Mouse (Mus musculus) forebrain, postnatal 0 days (tissue): Measurements from ENCODE around the gene Pnck. TPM values are rescaled to one million over a fixed set of nuclear protein-coding genes. Genes with fewer than 3 reads are reported as not detected.
A peak's percentile ranks its signal among the peaks of the same experiment; 100 is the strongest.

ENCODE experiments used
- ATAC-seq: fragments of 200-750 bp; cut with Nextera tagmentation; 2 replicates; pipeline ENCODE4 v1.8.0; 2017; ENCODE audit warnings: mild to moderate bottlenecking, moderate library complexity
- DNase-seq: peaks from one replicate; pipeline ENCODE4 v3.0.0-alpha.2; 2015
- H3K27ac ChIP-seq: fragments of 300-500 bp; sonication (generic); 2 replicates; pipeline ENCODE4 v1.5.1; 2014; ENCODE audit warnings: low read depth, mild to moderate bottlenecking, antibody characterized with exemption, low read length, moderate library complexity, mixed read lengths
- H3K27me3 ChIP-seq: fragments of 300-500 bp; sonication (generic); 2 replicates; pipeline ENCODE4 v1.6.1; 2014; ENCODE audit warnings: mild to moderate bottlenecking, low read length, mixed read lengths; ENCODE audit not compliant: insufficient read depth
- H3K36me3 ChIP-seq: fragments of 300-500 bp; sonication (generic); 2 replicates; pipeline ENCODE4 v1.6.1; 2014; ENCODE audit warnings: mild to moderate bottlenecking, moderate library complexity; ENCODE audit not compliant: insufficient read depth
- H3K4me1 ChIP-seq: fragments of 300-500 bp; sonication (generic); 2 replicates; pipeline ENCODE4 v1.6.1; 2014; ENCODE audit warnings: antibody characterized with exemption; ENCODE audit not compliant: insufficient read depth
- H3K4me2 ChIP-seq: fragments of 300-500 bp; sonication (generic); 2 replicates; pipeline ENCODE4 v1.6.1; 2014; ENCODE audit warnings: low read depth, mild to moderate bottlenecking, moderate library complexity
- H3K4me3 ChIP-seq: fragments of 300-500 bp; sonication (generic); 2 replicates; pipeline ENCODE4 v1.5.1; 2014; ENCODE audit warnings: low read depth, low read length, mixed read lengths
- H3K9ac ChIP-seq: fragments of 300-500 bp; sonication (generic); 2 replicates; pipeline ENCODE4 v1.6.1; 2014; ENCODE audit warnings: mild to moderate bottlenecking
- H3K9me3 ChIP-seq: fragments of 300-500 bp; sonication (generic); 2 replicates; pipeline ENCODE4 v1.6.1; 2016; ENCODE audit warnings: low read length
- CTCF ChIP-seq: sonication (generic); IDR thresholded peaks from 2 replicates; pipeline ENCODE4 v1.5.1; 2016; ENCODE audit warnings: antibody characterized with exemption, control low read depth, low read depth
- WGBS: fragments of 180-500 bp; shearing (Covaris S2); extraction: QIAGEN DNeasy Blood & Tissue Kit; methylation state at CpG from one replicate; pipeline ENCODE4 v1.1.7; 2014; 5-methylcytosine and 5-hydroxymethylcytosine counted together
- polyA plus RNA-seq: library from polyadenylated mRNA; unstranded; fragments of >200 nt; fragmentation: Nextera tagmentation; extraction: Ambion mirVana; gene quantifications from 2 replicates; pipeline ENCODE4 v1.2.1, GENCODE M21; 2015
- total RNA-seq: library from RNA; depleted of rRNA; stranded (reverse); fragments of >200 nt; gene quantifications from 2 replicates; pipeline ENCODE4 v1.2.3, GENCODE M21; 2014; rRNA removed

The Pnck gene
- total RNA-seq (104 and 117 TPM in 2 replicates), polyA plus RNA-seq (136 and 145 TPM in 2 replicates)

DNA sequence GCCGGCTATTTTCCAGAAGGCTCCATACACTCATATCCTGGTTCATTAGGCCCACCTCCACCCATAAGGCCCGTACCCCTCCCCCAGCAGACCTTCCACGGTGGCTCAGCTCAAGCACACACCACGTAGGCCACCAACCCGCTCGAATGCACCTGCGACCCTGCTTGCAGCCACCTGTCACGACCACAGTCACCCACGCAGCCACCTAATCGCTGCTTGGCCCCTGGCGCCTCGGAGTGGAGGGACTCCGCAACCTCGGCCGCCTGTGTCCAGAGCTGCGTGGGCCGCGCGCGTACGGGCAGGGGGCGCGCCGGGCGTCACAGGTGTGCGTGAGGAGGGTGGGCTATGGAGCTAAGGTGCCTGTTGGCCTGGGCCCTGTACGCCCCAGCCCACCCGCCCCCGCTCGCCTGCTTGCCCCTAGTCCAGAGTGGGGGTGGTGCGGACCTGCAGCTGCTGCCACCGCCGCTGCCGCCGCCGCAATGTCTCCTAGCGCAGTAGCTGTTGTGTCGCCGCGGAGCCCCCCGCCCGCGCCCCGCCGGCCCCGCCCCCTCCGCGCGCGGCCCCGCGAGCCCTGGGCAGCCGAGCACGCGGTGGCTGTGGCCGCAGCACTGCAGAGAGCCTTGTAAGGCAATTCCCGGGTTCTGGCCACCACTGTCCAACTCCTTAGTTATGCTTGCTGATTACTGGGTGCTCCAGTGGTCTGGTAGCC is at the start of gene Pnck:
Gene Pnck (minus strand): TSS at position 543 of the 709 bp plus-strand sequence.
- no peaks in the 10 kb centered on the region for H3K27me3 ChIP-seq
- DNase-seq, result peak; percentile 58
- 32% methylated on average over 49 of the region's 57 CpGs for WGBS
- TF ChIP-seq CTCF, result no peak
- H3K4me3 ChIP-seq, result peak within 1 kb of the TSS; percentile 49
- H3K9ac ChIP-seq, result peak within 1 kb of the TSS; percentile 75
- peak within 1 kb of the TSS; percentile 85 for H3K27ac ChIP-seq
- H3K4me2 ChIP-seq, result peak within 1 kb of the TSS; percentile 57
- H3K36me3 ChIP-seq, result no peaks in the 10 kb centered on the region; the same call in 1 of the 2 replicates
- H3K4me1 ChIP-seq, result no peaks in the 10 kb centered on the region
- peak; percentile 71 for ATAC-seq
- no peaks in the 10 kb centered on the region for H3K9me3 ChIP-seq

DNA sequence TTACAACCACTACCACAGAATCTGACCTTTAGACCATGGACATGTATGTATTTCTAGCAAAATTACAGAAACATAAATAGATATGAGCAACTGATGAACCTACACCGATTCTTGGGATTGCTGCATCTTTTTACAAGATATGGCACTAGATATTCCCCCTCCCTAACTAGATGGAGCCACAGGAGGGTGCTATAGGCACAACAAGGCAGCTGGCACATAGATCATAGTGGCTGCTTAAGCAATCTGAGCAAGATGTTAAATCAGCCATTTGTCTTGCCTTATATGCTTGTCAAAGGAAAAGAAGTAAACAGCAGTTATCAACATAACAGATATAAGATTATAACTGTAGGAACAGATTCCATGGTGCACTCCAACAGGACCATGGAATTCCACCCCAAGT is 40.6 kb upstream of the Pnck start:
- Histone ChIP-seq H3K4me1 (no peaks in the 10 kb centered on the region), H3K4me3 (no peak overlapping the region), H3K27ac (no peak overlapping the region), H3K36me3 (no peaks in the 10 kb centered on the region; the same call in 1 of the 2 replicates), H3K9me3 (no peaks in the 10 kb centered on the region), H3K9ac (no peak overlapping the region), H3K27me3 (no peaks in the 10 kb centered on the region), H3K4me2 (no peak overlapping the region)
- DNase-seq, result peak; percentile 16
- no peak for ATAC-seq
- WGBS, result 79% methylated on average over 1 of the region's 1 CpGs
- peak; percentile 44 for TF ChIP-seq CTCF

DNA sequence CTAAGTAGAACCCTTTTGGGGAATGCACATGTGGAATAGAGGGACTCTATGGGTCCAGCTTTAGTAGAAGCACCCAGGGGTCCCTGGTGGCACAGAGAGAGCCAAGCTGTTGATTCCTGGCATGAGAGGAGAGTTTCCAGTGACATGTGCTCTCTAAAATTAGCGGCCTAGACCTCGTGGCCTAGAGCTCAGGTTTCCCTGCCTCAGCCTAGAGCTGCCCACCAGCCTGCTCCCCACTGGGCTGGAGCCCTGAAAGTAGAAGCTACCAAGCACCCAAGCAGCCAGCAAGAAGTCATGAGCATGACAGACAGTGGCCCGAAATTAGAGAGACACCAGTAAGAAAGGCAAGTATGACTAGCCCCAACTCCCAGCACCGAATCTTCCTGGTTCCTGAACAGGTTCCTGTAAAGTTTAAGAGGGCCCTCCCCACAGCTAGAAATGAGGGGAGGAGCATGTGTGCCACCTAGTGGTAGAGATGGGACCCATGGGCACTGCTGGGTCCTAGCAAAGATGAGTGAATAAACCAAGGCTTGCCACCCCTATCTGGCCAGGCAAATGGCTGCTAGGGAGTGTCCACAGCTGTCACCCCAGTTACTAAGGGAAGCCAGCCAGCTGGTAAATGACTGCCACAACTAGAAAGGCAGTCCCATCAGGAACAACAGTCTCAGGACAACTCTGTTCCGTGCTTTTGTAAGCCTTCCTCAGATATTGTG is 31.2 kb upstream of the Pnck start:
- Histone ChIP-seq H3K4me2 (no peak overlapping the region), H3K27me3 (no peaks in the 10 kb centered on the region), H3K27ac (no peak overlapping the region), H3K9ac (no peak overlapping the region), H3K4me1 (no peaks in the 10 kb centered on the region), H3K36me3 (0 out of 2 replicates have a peak, but pooled peaks cover 13% of the 10 kb centered on the region), H3K4me3 (no peak overlapping the region), H3K9me3 (no peaks in the 10 kb centered on the region)
- TF ChIP-seq CTCF, result peak; percentile 71
- peak; percentile 43 for DNase-seq
- ATAC-seq, result peak; percentile 68
- WGBS, result 70% methylated on average over 5 of the region's 5 CpGs

DNA sequence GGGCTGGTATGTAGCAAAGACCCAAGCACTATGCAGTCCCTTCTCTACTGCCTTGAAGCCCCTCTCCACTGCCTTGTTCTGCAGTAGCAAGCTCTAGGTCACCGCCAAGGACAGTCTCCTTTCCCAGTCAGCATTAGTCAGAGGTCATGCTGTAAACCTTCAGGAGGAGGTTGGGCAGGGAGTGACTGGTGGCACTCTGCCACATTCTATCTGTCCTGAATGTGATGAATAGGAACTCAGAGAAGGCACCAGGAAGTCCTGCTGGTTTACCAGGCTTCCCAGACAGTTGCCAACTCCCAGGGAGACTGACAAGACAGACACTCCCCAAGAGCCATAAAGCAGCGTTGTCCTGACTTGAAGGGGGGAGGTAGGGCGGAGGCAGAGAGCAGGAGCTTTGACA is 25.7 kb upstream of the Pnck start:
- TF ChIP-seq CTCF, result no peak
- Histone ChIP-seq H3K4me3 (no peak overlapping the region), H3K9ac (no peak overlapping the region), H3K4me1 (no peaks in the 10 kb centered on the region), H3K9me3 (no peaks in the 10 kb centered on the region), H3K27ac (no peak overlapping the region), H3K4me2 (no peak overlapping the region), H3K27me3 (no peaks in the 10 kb centered on the region), H3K36me3 (peaks cover 17% of the 10 kb centered on the region; the same call in 1 of the 2 replicates)
- ATAC-seq (no peak), DNase-seq (no peak)
- 76% methylated on average over 3 of the region's 3 CpGs for WGBS

DNA sequence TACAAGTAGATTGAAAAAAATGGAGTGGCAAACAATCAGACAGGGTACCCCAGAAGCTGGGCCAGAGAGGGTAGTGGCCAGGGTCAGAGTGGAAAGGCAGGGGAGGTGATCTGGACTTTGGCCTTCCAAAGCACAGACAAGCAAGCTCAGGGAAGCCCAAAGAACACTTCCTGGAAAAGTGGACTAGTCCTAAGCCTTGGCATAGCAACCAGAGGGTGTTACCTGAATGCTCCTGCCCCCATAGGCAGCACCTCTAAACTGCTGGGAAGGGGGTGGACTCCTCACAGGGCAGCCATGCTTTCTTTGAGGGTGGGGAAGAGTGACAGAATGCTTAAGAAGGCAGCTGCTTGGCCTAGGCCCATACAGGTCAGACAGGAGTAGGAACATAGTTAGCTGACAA is 25.1 kb upstream of the Pnck start:
- no peaks in the 10 kb centered on the region for H3K27me3 ChIP-seq
- no peak overlapping the region for H3K27ac ChIP-seq
- TF ChIP-seq CTCF, result no peak
- H3K36me3 ChIP-seq, result peaks cover 22% of the 10 kb centered on the region
- H3K4me2 ChIP-seq, result no peak overlapping the region
- no peaks in the 10 kb centered on the region for H3K4me1 ChIP-seq
- H3K9me3 ChIP-seq, result no peaks in the 10 kb centered on the region
- DNase-seq (no peak), ATAC-seq (no peak)
- H3K9ac ChIP-seq, result no peak overlapping the region
- no peak overlapping the region for H3K4me3 ChIP-seq

DNA sequence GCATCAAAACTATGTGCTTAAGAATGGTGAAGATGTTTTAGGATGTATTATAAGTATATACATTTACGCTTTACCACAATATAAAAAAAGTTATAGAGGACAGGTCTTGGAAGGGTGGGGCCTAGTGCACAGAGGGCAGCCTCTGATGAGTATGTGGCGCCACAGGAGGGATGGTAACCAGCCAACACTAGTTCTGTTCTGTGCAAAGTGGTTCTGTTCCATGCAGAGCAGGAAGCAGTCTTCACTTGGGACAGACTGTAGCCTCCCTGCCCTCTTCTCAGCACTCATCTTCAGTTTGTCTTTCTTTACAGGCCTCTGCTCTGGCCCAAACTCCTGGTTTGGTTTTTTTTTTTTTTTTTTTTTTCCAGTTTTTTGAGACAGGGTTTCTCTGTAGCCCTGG is 24.2 kb upstream of the Pnck start:
- DNase-seq, result no peak
- no peaks in the 10 kb centered on the region for H3K9me3 ChIP-seq
- WGBS, result 81% methylated on average over 2 of the region's 2 CpGs
- no peak overlapping the region for H3K9ac ChIP-seq
- no peak overlapping the region for H3K27ac ChIP-seq
- no peak for TF ChIP-seq CTCF
- no peak overlapping the region for H3K4me3 ChIP-seq
- H3K27me3 ChIP-seq, result no peaks in the 10 kb centered on the region
- ATAC-seq, result no peak
- H3K36me3 ChIP-seq, result peaks cover 25% of the 10 kb centered on the region
- H3K4me2 ChIP-seq, result no peak overlapping the region
- no peaks in the 10 kb centered on the region for H3K4me1 ChIP-seq

DNA sequence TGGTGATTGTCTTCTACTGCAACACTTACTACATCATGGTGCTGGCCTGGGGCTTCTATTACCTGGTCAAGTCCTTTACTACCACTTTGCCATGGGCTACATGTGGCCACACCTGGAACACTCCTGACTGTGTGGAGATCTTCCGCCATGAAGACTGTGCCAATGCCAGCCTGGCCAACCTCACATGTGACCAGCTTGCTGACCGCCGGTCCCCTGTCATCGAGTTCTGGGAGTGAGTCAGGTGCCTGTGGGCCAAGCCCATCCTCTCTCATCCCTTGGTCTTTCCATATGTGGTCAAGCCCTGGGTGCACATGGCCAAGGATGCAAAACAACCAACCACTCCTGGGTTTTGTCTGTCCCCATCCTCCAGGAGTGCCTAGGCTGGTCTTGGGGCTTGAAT is 16.8 kb upstream of the Pnck start:
- 94% methylated on average over 4 of the region's 4 CpGs for WGBS
- Histone ChIP-seq H3K27me3 (no peaks in the 10 kb centered on the region), H3K4me1 (no peaks in the 10 kb centered on the region), H3K4me3 (no peak overlapping the region), H3K9ac (no peak overlapping the region), H3K9me3 (no peaks in the 10 kb centered on the region), H3K27ac (no peak overlapping the region), H3K36me3 (peaks cover 15% of the 10 kb centered on the region), H3K4me2 (no peak overlapping the region)
- ATAC-seq (no peak), DNase-seq (no peak)
- TF ChIP-seq CTCF, result no peak
